Comparison of ENCODE assay signal across 11 mouse cellular contexts in genomic region chr19:38397004-38397403, GRCm38 (mm10). TPM values are rescaled to one million over a fixed set of nuclear protein-coding genes. Genes with fewer than 3 reads are reported as not detected.
DNase-seq lines count a peak whose midpoint lies in the region; ATAC-seq lines count a peak whose summit lies in the region.
"Had no signal": no experiment of that assay in that cellular context is flagged by ENCODE, and none has a peak within 500 bp of the region (broad histone marks: within the 10 kb centered on the region; RNA-seq: fewer than 3 reads in every experiment).

No protein-coding gene starts in this region.

- H3K9me3 ChIP-seq in heart, embryonic 15.5 days (replicated peaks) = no peaks in the 10 kb centered on the region
- no peaks in the 10 kb centered on the region for H3K9me3 ChIP-seq in intestine, embryonic 14.5 days (ENCODE audit: control insufficient read depth, low read length)
- H3K9me3 ChIP-seq in midbrain, embryonic 16.5 days (replicated peaks; ENCODE audit: control insufficient read depth, low read length, poor library complexity, severe bottlenecking) = no peaks in the 10 kb centered on the region

- H3K9ac ChIP-seq in heart, embryonic 15.5 days = no peak overlapping the region
- no peak overlapping the region for H3K9ac ChIP-seq in intestine, embryonic 14.5 days (ENCODE audit: low read length)
- H3K9ac ChIP-seq in midbrain, embryonic 16.5 days (ENCODE audit: low read depth, low read length) = no peak overlapping the region

- H3K27ac ChIP-seq in heart, embryonic 15.5 days = no peak overlapping the region
- H3K27ac ChIP-seq in intestine, embryonic 14.5 days (ENCODE audit: low read depth) = no peak overlapping the region
- H3K27ac ChIP-seq in midbrain, embryonic 16.5 days (ENCODE audit: low read length) = no peak overlapping the region

- ATAC-seq in heart, embryonic 15.5 days (replicated peaks; ENCODE audit: insufficient number of reproducible peaks, insufficient read depth, low FRiP score, low read depth) = no peak
- ATAC-seq in intestine, embryonic 14.5 days (replicated peaks; ENCODE audit: low FRiP score, low TSS enrichment, low read depth) = no peak
- no peak for ATAC-seq in midbrain, embryonic 16.5 days

- no peaks in the 10 kb centered on the region for H3K36me3 ChIP-seq in heart, embryonic 15.5 days
- no peaks in the 10 kb centered on the region for H3K36me3 ChIP-seq in intestine, embryonic 14.5 days (ENCODE audit: control insufficient read depth, insufficient read depth, low read length)
- H3K36me3 ChIP-seq in midbrain, embryonic 16.5 days (ENCODE audit: control insufficient read depth, insufficient read depth, low read length) = no peaks in the 10 kb centered on the region

- DNase-seq in heart, adult 18-20 months = no peak
- peak; percentile 5 for DNase-seq in brain, adult 2 months (ENCODE audit: low read depth, low spot score)
- no peak for DNase-seq in intestine, embryonic 14.5 days (ENCODE audit: low spot score)
- no peak for DNase-seq in layer of hippocampus, postnatal 36 days
- no peak for DNase-seq in cerebellum, postnatal 14 days
- no peak for DNase-seq in cerebellum, postnatal 36 days
- DNase-seq: cerebellum, adult 11 months; heart, postnatal 4 days; thymus, postnatal 4 days had no signal

- 64% methylated on average over 6 of the region's 6 CpGs for WGBS in heart, embryonic 15.5 days
- 59% methylated on average over 6 of the region's 6 CpGs for WGBS in intestine, embryonic 14.5 days
- WGBS in midbrain, embryonic 16.5 days = 31% methylated on average over 6 of the region's 6 CpGs

- H3K4me3 ChIP-seq in heart, embryonic 15.5 days = no peak overlapping the region
- 0 out of 2 replicates have a peak overlapping the region, but pooled peaks have one; percentile 59 for H3K4me3 ChIP-seq in intestine, embryonic 14.5 days (ENCODE audit: low read depth, low read length)
- no peak overlapping the region for H3K4me3 ChIP-seq in midbrain, embryonic 16.5 days (ENCODE audit: low read depth, low read length)

- H3K4me1 ChIP-seq in heart, embryonic 15.5 days (replicated peaks) = peaks cover 3% of the 10 kb centered on the region; the same call in 1 of the 2 replicates
- H3K4me1 ChIP-seq in intestine, embryonic 14.5 days (replicated peaks; ENCODE audit: control insufficient read depth, insufficient read depth, low read length) = no peaks in the 10 kb centered on the region
- no peaks in the 10 kb centered on the region for H3K4me1 ChIP-seq in midbrain, embryonic 16.5 days (ENCODE audit: control insufficient read depth, insufficient read depth, low read length)

- H3K4me2 ChIP-seq in heart, embryonic 15.5 days = peak overlapping the region; percentile 98; the same call in 1 of the 2 replicates
- peak overlapping the region; percentile 66 for H3K4me2 ChIP-seq in intestine, embryonic 14.5 days (ENCODE audit: low read length)
- peak overlapping the region; percentile 85; the same call in 1 of the 2 replicates for H3K4me2 ChIP-seq in midbrain, embryonic 16.5 days (ENCODE audit: low read length)

- no peaks in the 10 kb centered on the region for H3K27me3 ChIP-seq in heart, embryonic 15.5 days
- H3K27me3 ChIP-seq in intestine, embryonic 14.5 days (replicated peaks; ENCODE audit: control insufficient read depth, insufficient read depth, low read length) = no peaks in the 10 kb centered on the region
- no peaks in the 10 kb centered on the region for H3K27me3 ChIP-seq in midbrain, embryonic 16.5 days (ENCODE audit: control insufficient read depth, insufficient read depth, low read depth, low read length)

RNA-seq across cellular contexts. Expression of gene Slc35g1, which starts 1.2 kb away (rescaled TPM):
- 1.2 and 1.5 TPM in 2 replicates for polyA plus RNA-seq in heart, embryonic 15.5 days (2015; fragmentation: Nextera tagmentation; extraction: Ambion mirVana)
- total RNA-seq in heart, adult 18-20 months (2021) = 1 to 10 TPM; 2.3 to 2.8 TPM
- polyA plus RNA-seq in intestine, embryonic 14.5 days (2014; fragmentation: Nextera tagmentation; extraction: Ambion mirVana) = 7.8 and 7.9 TPM in 2 replicates
- 0.75 and 0.84 TPM in 2 replicates for polyA plus RNA-seq in midbrain, embryonic 16.5 days (2015; fragmentation: Nextera tagmentation; extraction: Ambion mirVana)
- total RNA-seq in layer of hippocampus, postnatal 36 days (2021) = 1 to 10 TPM; 2.7 to 3.6 TPM
